Mouse (Mus musculus): ENCODE results near the gene Lefty2.
A peak's percentile ranks its signal among the peaks of the same experiment; 100 is the strongest.
"Not testable (repeated sequence)": the region's sequence is repeated elsewhere in the genome, so short reads cannot be mapped to it uniquely, and the experiment has no call there.

Lefty2 gene

GRCm38 (mm10) chr1:180892808-180893207 is at the start of gene Lefty2:
Lefty2 (plus strand) TSS chr1:180893108.
- DNase-seq: no peak

- peak; percentile 70 for DNase-seq
Measured at GRCm38 (mm10) chr1:180848114-180848510, 44.8 kb upstream of the Lefty2 start.

- peak; percentile 67 for DNase-seq
Measured at GRCm38 (mm10) chr1:180848511-180849241, 44.2 kb upstream of the Lefty2 start.

- no peak for DNase-seq
Measured at GRCm38 (mm10) chr1:180849701-180850301, 43.1 kb upstream of the Lefty2 start.

- DNase-seq: peak; percentile 100
Measured at GRCm38 (mm10) chr1:180850316-180851270, 42.3 kb upstream of the Lefty2 start, which contains the start of gene Sde2. Sde2 (plus strand) TSS chr1:180851127.

GRCm38 (mm10) chr1:180858763-180859162 is 34.1 kb upstream of the Lefty2 start:
- no peak for DNase-seq

GRCm38 (mm10) chr1:180860030-180860429 is 32.9 kb upstream of the Lefty2 start:
- DNase-seq: no peak

- peak; percentile 42 for DNase-seq
Measured at GRCm38 (mm10) chr1:180863606-180864005, 29.3 kb upstream of the Lefty2 start.

- DNase-seq: no peak
Measured at GRCm38 (mm10) chr1:180866001-180866400, 26.9 kb upstream of the Lefty2 start.

GRCm38 (mm10) chr1:180870122-180870650 is 22.7 kb upstream of the Lefty2 start:
- no peak for DNase-seq

- DNase-seq: peak; percentile 82
Measured at GRCm38 (mm10) chr1:180873861-180874484, 18.9 kb upstream of the Lefty2 start.

- DNase-seq: no peak
Measured at GRCm38 (mm10) chr1:180874615-180875014, 18.3 kb upstream of the Lefty2 start.

GRCm38 (mm10) chr1:180875126-180875525 is 17.8 kb upstream of the Lefty2 start:
- peak; percentile 75 for DNase-seq

- DNase-seq: no peak
Measured at GRCm38 (mm10) chr1:180877466-180877865, 15.4 kb upstream of the Lefty2 start.

- DNase-seq: no peak
Measured at GRCm38 (mm10) chr1:180881768-180882167, 11.1 kb upstream of the Lefty2 start.

- peak; percentile 50 for DNase-seq
Measured at GRCm38 (mm10) chr1:180883731-180884130, 9.2 kb upstream of the Lefty2 start.

GRCm38 (mm10) chr1:180884484-180884883 is 8.4 kb upstream of the Lefty2 start:
- DNase-seq: peak; percentile 63

- DNase-seq: no peak
Measured at GRCm38 (mm10) chr1:180888556-180889042, 4.3 kb upstream of the Lefty2 start.

- DNase-seq: no peak
Measured at GRCm38 (mm10) chr1:180889172-180889571, 3.7 kb upstream of the Lefty2 start.

- peak; percentile 82 for DNase-seq
Measured at GRCm38 (mm10) chr1:180889841-180890240, 3.1 kb upstream of the Lefty2 start.

- DNase-seq: not testable (repeated sequence)
Measured at GRCm38 (mm10) chr1:180894088-180894987, 1.4 kb downstream of the Lefty2 start.

All from thymus, postnatal 14 days (tissue).